Mouse (Mus musculus) embryo, embryonic 11 days (tissue): ENCODE measurements at regions not wholly inside any gene's neighbourhood (a gene's known extent, or its start where the extent isn't known, plus 50 kb on each side); places are given as distances from the start of the nearest gene placed in this dataset.

ENCODE experiments used
- DNase-seq: peaks from one replicate; pipeline ENCODE4 v3.0.0-alpha.2; 2015

DNA sequence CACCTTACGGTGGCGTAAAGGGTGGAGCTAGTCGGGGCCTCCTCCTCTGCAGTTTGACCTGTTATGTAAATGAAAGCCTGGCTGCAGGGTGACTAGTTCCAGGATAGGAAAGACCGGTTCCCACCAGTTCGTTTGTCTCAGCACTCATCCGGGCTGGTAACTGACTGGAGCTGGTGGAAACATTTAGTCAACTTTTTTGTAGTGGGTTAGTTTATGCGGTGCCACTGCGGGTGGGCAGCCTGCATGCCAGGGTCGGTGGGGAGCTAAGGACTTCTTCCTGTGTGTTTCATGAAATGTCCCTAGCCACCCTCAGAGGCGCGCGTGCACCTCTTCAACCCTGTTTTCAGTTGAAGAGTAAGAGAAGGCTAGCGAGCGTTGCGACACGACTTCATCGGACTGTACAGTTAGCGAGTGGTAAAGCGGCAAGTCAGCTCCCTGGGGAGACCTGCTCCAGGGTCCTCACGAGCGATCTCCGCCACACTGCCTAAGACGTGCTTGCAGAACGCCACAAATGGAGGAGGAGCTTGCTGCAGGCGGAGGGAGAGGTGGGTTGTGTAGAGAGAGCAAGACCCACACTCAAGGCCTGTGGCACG is 76.5 kb upstream of the Gadd45a start:
- DNase-seq = peak; percentile 56

GRCm38 (mm10) chr6:67113261-67113660 is 76.0 kb upstream of the Gadd45a start:
- DNase-seq = no peak

- DNase-seq = no peak
These were observed 75.1 kb upstream of the Gadd45a start for GRCm38 (mm10) chr6:67112311-67112710.

- no peak for DNase-seq
These were observed 74.3 kb upstream of the Gadd45a start for GRCm38 (mm10) chr6:67111581-67111980.

GRCm38 (mm10) chr6:67110391-67110790 is 73.1 kb upstream of the Gadd45a start:
- no peak for DNase-seq

DNA sequence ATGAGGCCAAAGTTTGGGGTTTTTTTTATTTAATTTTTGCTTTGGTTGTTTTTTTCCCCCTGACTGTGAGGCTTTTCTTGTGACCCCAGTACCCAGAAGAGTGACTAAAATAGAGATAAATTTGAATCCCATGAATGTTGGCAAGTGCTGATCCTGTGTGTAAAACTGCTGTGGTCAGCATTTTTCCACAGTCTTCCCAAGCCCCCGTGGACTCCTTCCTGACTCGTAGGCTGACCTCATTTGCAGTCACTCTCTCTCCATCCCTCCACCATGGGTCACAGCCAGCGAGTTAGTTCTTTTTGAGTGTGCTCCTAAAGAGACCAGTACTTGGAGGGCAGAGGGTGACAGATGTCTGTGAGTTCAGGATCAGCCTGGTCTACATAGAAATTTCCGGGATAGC is 72.5 kb upstream of the Gadd45a start:
- DNase-seq = no peak

DNA sequence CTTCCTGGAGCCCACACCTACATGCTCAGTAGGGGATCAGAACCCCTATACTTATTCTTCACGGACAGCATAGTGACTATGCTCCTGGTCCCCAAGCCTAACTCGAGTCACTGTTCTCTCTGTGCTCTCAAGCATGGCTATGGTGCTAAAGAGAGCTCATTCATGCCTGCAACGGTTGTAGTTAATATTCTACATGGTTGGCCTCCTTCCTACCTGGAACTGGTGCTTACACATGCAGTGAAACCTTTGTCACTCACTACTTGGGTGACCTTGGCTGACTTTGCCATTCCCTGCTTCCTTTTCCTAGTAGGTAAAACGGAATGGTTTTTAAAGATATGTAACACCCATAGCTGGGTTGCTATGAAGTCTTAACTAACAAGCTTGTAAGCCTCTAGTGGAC is 70.3 kb upstream of the Gadd45a start:
- no peak for DNase-seq

GRCm38 (mm10) chr6:67106493-67106892 is 69.2 kb upstream of the Gadd45a start:
- no peak for DNase-seq

- DNase-seq = no peak
These were observed 68.1 kb upstream of the Gadd45a start for GRCm38 (mm10) chr6:67105386-67105785.

DNA sequence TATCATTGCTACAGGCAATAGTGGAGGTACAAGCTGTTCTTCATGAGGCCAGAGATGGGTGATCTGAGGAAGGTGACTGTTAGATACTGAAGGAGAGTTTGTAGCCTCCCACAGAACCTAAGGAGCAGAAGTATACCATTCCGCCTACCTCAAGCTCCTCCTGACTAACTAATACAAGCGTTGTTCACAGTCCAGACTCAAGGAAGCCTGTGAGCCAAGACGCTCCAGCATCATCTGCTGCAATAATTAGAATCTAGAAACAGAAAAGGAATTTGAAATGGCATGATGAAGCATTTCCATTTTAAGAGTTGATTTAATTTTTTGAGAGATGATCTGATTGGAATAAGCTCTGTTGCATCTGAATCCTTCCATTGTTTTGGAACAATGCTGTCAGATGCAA is 66.9 kb upstream of the Gadd45a start:
- DNase-seq = no peak

GRCm38 (mm10) chr6:67102541-67103134 is 65.4 kb upstream of the Gadd45a start:
- DNase-seq = no peak

DNA sequence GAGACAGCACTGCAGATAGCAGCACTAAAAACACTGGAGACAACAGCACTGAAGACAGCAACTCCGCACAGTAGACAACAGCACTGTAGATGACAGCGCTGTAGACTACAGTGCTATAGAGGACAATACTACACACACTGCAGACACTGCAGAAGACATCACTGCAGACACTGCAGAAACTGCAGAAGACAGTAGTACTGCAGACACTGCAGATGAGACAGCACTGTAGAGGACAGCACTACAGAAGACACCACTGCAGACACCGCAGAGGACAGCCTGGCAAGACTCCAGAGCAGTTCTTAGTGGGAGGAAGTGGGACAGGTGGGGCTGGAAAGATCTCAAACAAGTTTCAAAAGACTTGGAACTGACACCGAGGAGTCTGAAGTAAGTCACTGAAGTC is 64.8 kb upstream of the Gadd45a start:
- DNase-seq = no peak

GRCm38 (mm10) chr6:67094426-67094825 is 57.2 kb upstream of the Gadd45a start:
- DNase-seq = no peak

DNA sequence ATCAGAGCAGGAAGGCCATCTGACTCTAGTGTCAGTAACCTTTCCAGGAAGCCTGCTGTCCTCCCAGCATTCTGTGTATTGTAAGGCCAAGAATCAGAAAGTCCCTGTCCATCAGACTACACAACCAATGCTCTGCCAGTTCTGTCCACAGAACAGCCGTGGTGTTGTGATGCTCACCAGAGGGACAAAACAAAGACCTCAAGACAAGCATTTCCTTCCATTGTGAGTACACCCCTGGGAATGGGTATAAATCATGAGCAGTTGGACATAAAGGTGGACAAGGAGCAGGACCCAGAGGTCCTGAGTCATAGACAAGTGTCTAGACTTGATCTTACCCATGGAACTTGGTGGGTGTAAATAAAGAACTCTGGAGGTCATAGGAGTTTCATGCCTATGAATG is 55.9 kb upstream of the Gadd45a start:
- DNase-seq = no peak

DNA sequence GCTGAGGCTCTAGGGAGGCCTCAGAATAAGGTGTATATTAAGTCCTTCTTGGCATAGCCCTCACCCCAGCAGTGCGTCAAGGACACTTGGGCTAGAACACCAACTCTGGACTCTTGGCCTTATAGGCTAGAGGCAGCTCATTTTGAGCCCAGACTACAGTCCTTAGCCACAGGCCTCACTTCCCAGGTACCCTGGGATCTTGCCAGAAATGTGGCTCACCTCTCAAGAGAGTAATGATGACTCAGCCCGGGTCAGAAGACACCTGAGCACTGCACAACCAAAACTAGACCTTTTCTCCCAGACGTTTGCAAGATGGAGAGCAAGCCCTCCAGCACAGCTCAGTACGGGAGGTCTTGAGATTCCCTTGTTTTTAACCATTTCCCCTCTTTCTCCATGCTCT is 52.9 kb upstream of the Gadd45a start:
- no peak for DNase-seq

- no peak for DNase-seq
These were observed 52.4 kb upstream of the Gadd45a start for GRCm38 (mm10) chr6:67089530-67090140.

GRCm38 (mm10) chr6:67088741-67089455 is 51.6 kb upstream of the Gadd45a start:
- DNase-seq = no peak

DNA sequence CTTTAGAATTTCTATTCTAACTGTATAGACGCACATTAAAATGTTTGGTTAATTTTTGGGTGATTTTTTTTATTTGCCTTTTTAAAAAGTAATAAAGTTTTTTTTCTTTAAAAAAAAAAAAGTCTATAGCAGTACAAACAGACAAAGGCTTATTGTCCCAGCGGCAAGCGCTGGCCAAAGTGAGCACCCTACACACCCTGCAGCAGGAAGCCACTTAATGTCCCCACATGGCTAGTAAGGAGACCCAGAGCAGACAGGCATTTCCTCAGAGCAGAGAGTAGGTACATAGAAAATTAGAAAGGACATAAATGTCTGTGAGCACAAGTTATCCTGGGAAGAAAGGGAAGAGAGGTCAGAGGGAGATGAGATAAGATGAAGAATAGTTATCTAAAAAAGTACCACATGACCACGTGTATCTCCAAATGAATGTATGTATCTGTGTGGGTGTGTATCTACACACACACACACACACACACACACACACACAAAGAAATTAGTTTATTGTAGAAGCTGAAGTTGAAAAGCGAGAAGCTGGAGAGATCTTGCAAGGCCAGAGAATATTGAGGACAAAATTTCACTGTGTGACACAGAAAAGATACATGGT is 50.7 kb upstream of the Gadd45a start:
- DNase-seq = no peak

GRCm38 (mm10) chr6:67087393-67087792 is 50.1 kb upstream of the Gadd45a start:
- peak; percentile 22 for DNase-seq
